Mouse (Mus musculus) ES-Bruce4 (cell line): ENCODE measurements around the gene Hs3st4.

ENCODE experiments used
- CTCF ChIP-seq: IDR thresholded peaks from one replicate; pipeline ENCODE4 v1.8.1; 2011; ENCODE audit warnings: low read depth, low read length
- EP300 ChIP-seq: IDR thresholded peaks from 2 replicates; pipeline ENCODE4 v1.6.1; 2011; ENCODE audit warnings: low read depth, low read length; ENCODE audit not compliant: insufficient read depth
- POLR2A ChIP-seq: IDR thresholded peaks from one replicate; pipeline ENCODE4 v1.8.1; 2011; ENCODE audit warnings: low read length; ENCODE audit not compliant: insufficient read depth

DNA sequence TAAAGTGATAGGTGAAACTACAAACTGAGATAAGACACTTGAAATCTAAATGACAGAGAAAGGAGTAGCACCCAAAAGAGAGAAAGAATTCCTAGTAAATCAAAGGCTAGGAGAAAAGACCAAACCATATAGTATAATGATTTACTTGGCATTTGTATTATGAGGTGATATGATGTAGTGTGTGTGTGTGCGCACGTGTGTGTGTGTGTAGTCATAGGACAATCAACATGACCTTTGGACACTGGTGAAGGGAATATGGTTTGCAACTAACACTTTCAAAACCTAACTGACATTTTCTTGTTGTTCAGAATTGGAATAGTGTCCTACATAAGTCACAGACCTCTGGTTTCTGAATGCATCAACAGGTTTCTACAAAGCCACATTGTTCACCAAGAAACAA, 390.0 kb downstream of the Hs3st4 start:
- TF ChIP-seq POLR2A (no peak), CTCF (no peak), EP300 (no peak)
